Comparison of ENCODE assay signal across 8 mouse cellular contexts in the genomic region with DNA sequence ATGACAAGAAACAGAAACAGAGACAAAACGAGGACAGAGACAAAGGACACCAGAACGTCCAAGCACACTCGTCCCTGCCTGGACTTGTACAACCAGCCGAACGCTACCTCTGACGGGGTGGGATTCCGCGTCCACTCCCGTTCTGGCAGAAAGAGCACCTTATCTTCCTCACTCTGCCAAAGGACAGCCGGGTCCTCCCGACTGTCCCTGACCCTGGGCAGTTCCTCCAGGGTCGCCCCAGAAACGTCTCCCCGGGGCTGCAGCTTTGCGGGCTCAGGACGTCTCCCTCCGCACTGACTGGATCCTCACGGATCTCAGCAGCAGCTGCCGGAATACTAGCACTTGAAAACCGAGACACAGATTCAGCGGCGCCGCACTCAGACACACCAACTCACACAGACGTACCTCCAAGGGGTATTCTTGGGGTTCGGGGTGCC.
DNase-seq lines count a peak whose midpoint lies in the region; ATAC-seq and TF ChIP-seq lines count a peak whose summit lies in the region.

No protein-coding gene starts in this region.

- no peak for TF ChIP-seq CTCF in lung, postnatal 0 days (IDR thresholded peaks at IDR 0.05)

- no peaks in the 10 kb centered on the region for H3K27me3 ChIP-seq in lung, postnatal 0 days (replicated peaks; ENCODE audit: insufficient read depth, low read length)
- peaks cover 48% of the 10 kb centered on the region for H3K27me3 ChIP-seq in embryonic facial prominence, embryonic 10.5 days (replicated peaks; ENCODE audit: low read depth, poor library complexity, severe bottlenecking)
- H3K27me3 ChIP-seq in heart, embryonic 15.5 days = no peaks in the 10 kb centered on the region
- peaks cover 15% of the 10 kb centered on the region for H3K27me3 ChIP-seq in liver, embryonic 13.5 days

- TF ChIP-seq EP300 in lung, postnatal 0 days (IDR thresholded peaks at IDR 0.05) = no peak

- peak; percentile 28 for ATAC-seq in lung, postnatal 0 days
- peak; percentile 38 for ATAC-seq in heart, embryonic 15.5 days (replicated peaks; ENCODE audit: insufficient number of reproducible peaks, insufficient read depth, low FRiP score, low read depth)
- ATAC-seq in liver, embryonic 13.5 days (ENCODE audit: low read depth) = peak; percentile 51; the same call in 1 of the 2 replicates

- no peak overlapping the region for H3K27ac ChIP-seq in lung, postnatal 0 days (ENCODE audit: low read length)
- no peak overlapping the region for H3K27ac ChIP-seq in embryonic facial prominence, embryonic 10.5 days (replicated peaks)
- no peak overlapping the region for H3K27ac ChIP-seq in heart, embryonic 15.5 days
- H3K27ac ChIP-seq in liver, embryonic 13.5 days = no peak overlapping the region

- no peak overlapping the region for H3K4me2 ChIP-seq in lung, postnatal 0 days (replicated peaks; ENCODE audit: low read depth, low read length)
- H3K4me2 ChIP-seq in heart, embryonic 15.5 days = no peak overlapping the region
- no peak overlapping the region for H3K4me2 ChIP-seq in liver, embryonic 13.5 days

- H3K9ac ChIP-seq in lung, postnatal 0 days (replicated peaks; ENCODE audit: low read depth) = no peak overlapping the region
- H3K9ac ChIP-seq in heart, embryonic 15.5 days = no peak overlapping the region
- H3K9ac ChIP-seq in liver, embryonic 13.5 days = no peak overlapping the region

- no peaks in the 10 kb centered on the region for H3K4me1 ChIP-seq in lung, postnatal 0 days (ENCODE audit: insufficient read depth, low read depth, low read length)
- H3K4me1 ChIP-seq in embryonic facial prominence, embryonic 10.5 days = no peaks in the 10 kb centered on the region
- H3K4me1 ChIP-seq in heart, embryonic 15.5 days (replicated peaks) = no peaks in the 10 kb centered on the region
- no peaks in the 10 kb centered on the region for H3K4me1 ChIP-seq in liver, embryonic 13.5 days (replicated peaks)

- WGBS in lung, postnatal 0 days = 69% methylated on average over 25 of the region's 25 CpGs
- WGBS in embryonic facial prominence, embryonic 10.5 days = 71% methylated on average over 25 of the region's 25 CpGs
- 67% methylated on average over 25 of the region's 25 CpGs for WGBS in heart, embryonic 15.5 days
- WGBS in liver, embryonic 13.5 days (ENCODE audit: insufficient replicate concordance) = 65% methylated on average over 25 of the region's 25 CpGs

- peak; percentile 4 for DNase-seq in lung, postnatal 0 days (ENCODE audit: low spot score)
- no peak for DNase-seq in lung, postnatal 14 days
- DNase-seq in embryonic facial prominence, embryonic 10.5 days (ENCODE audit: low spot score) = peak; percentile 46
- no peak for DNase-seq in liver, embryonic 13.5 days
- peak; percentile 14 for DNase-seq in skeletal muscle tissue, adult 2 months (ENCODE audit: low read depth, low spot score)
- DNase-seq in frontal cortex, postnatal 10 days (ENCODE audit: low spot score in 2 of 2) = no peak
- no peak for DNase-seq in cerebellum, postnatal 25 days

- H3K4me3 ChIP-seq in lung, postnatal 0 days (ENCODE audit: low read depth, low read length) = no peak overlapping the region
- no peak overlapping the region for H3K4me3 ChIP-seq in embryonic facial prominence, embryonic 10.5 days
- no peak overlapping the region for H3K4me3 ChIP-seq in heart, embryonic 15.5 days
- H3K4me3 ChIP-seq in liver, embryonic 13.5 days (replicated peaks) = no peak overlapping the region

- H3K36me3 ChIP-seq in lung, postnatal 0 days (ENCODE audit: insufficient read depth, low read length) = no peaks in the 10 kb centered on the region
- H3K36me3 ChIP-seq in embryonic facial prominence, embryonic 10.5 days (replicated peaks) = peaks cover 52% of the 10 kb centered on the region
- no peaks in the 10 kb centered on the region; the same call in 1 of the 2 replicates for H3K36me3 ChIP-seq in heart, embryonic 15.5 days
- H3K36me3 ChIP-seq in liver, embryonic 13.5 days = peaks cover 33% of the 10 kb centered on the region

- peaks cover 51% of the 10 kb centered on the region for H3K9me3 ChIP-seq in lung, postnatal 0 days (ENCODE audit: low read length)
- peaks cover 68% of the 10 kb centered on the region for H3K9me3 ChIP-seq in embryonic facial prominence, embryonic 10.5 days
- peaks cover 52% of the 10 kb centered on the region for H3K9me3 ChIP-seq in heart, embryonic 15.5 days (replicated peaks)
- peaks cover 54% of the 10 kb centered on the region for H3K9me3 ChIP-seq in liver, embryonic 13.5 days (replicated peaks)

Comparison
In these comparisons a context has a peak if more than half of its experiments do, and no peak if none do; other contexts are left out.
1. DNase-seq: peak in lung, postnatal 0 days (single experiment), embryonic facial prominence, embryonic 10.5 days (single experiment) and skeletal muscle tissue, adult 2 months (single experiment); none in lung, postnatal 14 days (single experiment), liver, embryonic 13.5 days (single experiment), frontal cortex, postnatal 10 days (0 of 2) and cerebellum, postnatal 25 days (0 of 2).
2. Peak in every context shown above with its lines, with median percentiles within 50 percentile points of each other: ATAC-seq.